Mouse (Mus musculus): ENCODE measurements around the gene Sbno1. TPM values are rescaled to one million over a fixed set of nuclear protein-coding genes. Genes with fewer than 3 reads are reported as not detected.
A peak's percentile ranks its signal among the peaks of the same experiment; 100 is the strongest.

Gene Sbno1
- polyA plus RNA-seq, 1 experiment from 2014 or later: 56.2 TPM

- no peak for ATAC-seq (replicated peaks; ENCODE audit: low FRiP score, low read depth)
- peak overlapping the region; percentile 13; the same call in 1 of the 2 replicates for H3K27ac ChIP-seq
- no peaks in the 10 kb centered on the region for H3K9me3 ChIP-seq (replicated peaks; ENCODE audit: low read length)
- DNase-seq (ENCODE audit: low spot score): no peak
- H3K4me3 ChIP-seq (replicated peaks; ENCODE audit: low read depth, low read length): no peak overlapping the region
- H3K27me3 ChIP-seq (ENCODE audit: insufficient read depth, low read length): no peaks in the 10 kb centered on the region
- peaks cover 3% of the 10 kb centered on the region; the same call in 1 of the 2 replicates for H3K36me3 ChIP-seq (ENCODE audit: insufficient read depth, low read length)
- no peak overlapping the region for H3K4me2 ChIP-seq (ENCODE audit: low read length)
- peaks cover 4% of the 10 kb centered on the region; the same call in 1 of the 2 replicates for H3K4me1 ChIP-seq (replicated peaks; ENCODE audit: insufficient read depth, low read length)
- no peak overlapping the region for H3K9ac ChIP-seq (ENCODE audit: low read depth, low read length)
- TF ChIP-seq CTCF (IDR thresholded peaks at IDR 0.05; ENCODE audit: low read depth): no peak
- WGBS: 84% methylated on average over 9 of the region's 9 CpGs
Measured at GRCm38 (mm10) chr5:124337103-124337502, 88.7 kb downstream of the Sbno1 start.

- Histone ChIP-seq H3K4me2 (ENCODE audit: low read length) (no peak overlapping the region), H3K27me3 (ENCODE audit: insufficient read depth, low read length) (no peaks in the 10 kb centered on the region), H3K9me3 (replicated peaks; ENCODE audit: low read length) (no peaks in the 10 kb centered on the region), H3K36me3 (ENCODE audit: insufficient read depth, low read length) (no peaks in the 10 kb centered on the region), H3K4me1 (replicated peaks; ENCODE audit: insufficient read depth, low read length) (peaks cover 4% of the 10 kb centered on the region; the same call in 1 of the 2 replicates), H3K4me3 (replicated peaks; ENCODE audit: low read depth, low read length) (no peak overlapping the region), H3K27ac (peak overlapping the region; percentile 76), H3K9ac (ENCODE audit: low read depth, low read length) (no peak overlapping the region)
- no peak for TF ChIP-seq CTCF (IDR thresholded peaks at IDR 0.05; ENCODE audit: low read depth)
- WGBS: 13% methylated on average over 6 of the region's 6 CpGs
- ATAC-seq (replicated peaks; ENCODE audit: low FRiP score, low read depth) (peak; percentile 72; the same call in 1 of the 2 replicates), DNase-seq (ENCODE audit: low spot score) (peak; percentile 95)
Measured at GRCm38 (mm10) chr5:124334392-124334791, 91.4 kb downstream of the Sbno1 start.

- TF ChIP-seq CTCF (IDR thresholded peaks at IDR 0.05; ENCODE audit: low read depth): no peak
- 90% methylated on average over 6 of the region's 6 CpGs for WGBS
- Histone ChIP-seq H3K4me3 (replicated peaks; ENCODE audit: low read depth, low read length) (no peak overlapping the region), H3K27ac (no peak overlapping the region), H3K36me3 (ENCODE audit: insufficient read depth, low read length) (no peaks in the 10 kb centered on the region), H3K9ac (ENCODE audit: low read depth, low read length) (no peak overlapping the region), H3K27me3 (ENCODE audit: insufficient read depth, low read length) (no peaks in the 10 kb centered on the region), H3K9me3 (replicated peaks; ENCODE audit: low read length) (no peaks in the 10 kb centered on the region), H3K4me1 (replicated peaks; ENCODE audit: insufficient read depth, low read length) (0 out of 2 replicates have a peak, but pooled peaks cover 14% of the 10 kb centered on the region), H3K4me2 (ENCODE audit: low read length) (no peak overlapping the region)
- no peak for ATAC-seq (replicated peaks; ENCODE audit: low FRiP score, low read depth)
- no peak for DNase-seq (ENCODE audit: low spot score)
Measured at GRCm38 (mm10) chr5:124330086-124330485, 95.7 kb downstream of the Sbno1 start.

GRCm38 (mm10) chr5:124327510-124328364 lies 98.1 kb downstream of the Sbno1 start, which contains the start of the genes Mphosph9 and 2810006K23Rik:
Mphosph9 (minus strand) TSS chr5:124327972.
2810006K23Rik (plus strand) TSS chr5:124328089.
- no peaks in the 10 kb centered on the region for H3K9me3 ChIP-seq (replicated peaks; ENCODE audit: low read length)
- peak within 1 kb of the TSS; percentile 91 for H3K27ac ChIP-seq
- peak within 1 kb of the TSS; percentile 57 for H3K4me3 ChIP-seq (replicated peaks; ENCODE audit: low read depth, low read length)
- peak within 1 kb of the TSS; percentile 89 for H3K4me2 ChIP-seq (ENCODE audit: low read length)
- H3K9ac ChIP-seq (ENCODE audit: low read depth, low read length): peak within 1 kb of the TSS; percentile 68
- H3K4me1 ChIP-seq (replicated peaks; ENCODE audit: insufficient read depth, low read length): 0 out of 2 replicates have a peak, but pooled peaks cover 10% of the 10 kb centered on the region
- ATAC-seq (replicated peaks; ENCODE audit: low FRiP score, low read depth): peak; percentile 98
- peak; percentile 100 for DNase-seq (ENCODE audit: low spot score)
- no peaks in the 10 kb centered on the region for H3K27me3 ChIP-seq (ENCODE audit: insufficient read depth, low read length)
- no peak; the same call in 1 of the 2 replicates for TF ChIP-seq CTCF (IDR thresholded peaks at IDR 0.05; ENCODE audit: low read depth)
- under 1% methylated on average over 72 of the region's 72 CpGs for WGBS
- no peaks in the 10 kb centered on the region for H3K36me3 ChIP-seq (ENCODE audit: insufficient read depth, low read length)

- DNase-seq (ENCODE audit: low spot score): peak; percentile 31
- peak overlapping the region; percentile 91; the same call in 1 of the 2 replicates for H3K27ac ChIP-seq
Measured at GRCm38 (mm10) chr5:124326829-124327228, 99.0 kb downstream of the Sbno1 start.

More at GRCm38 (mm10) chr5:124326829-124327228, 99.0 kb downstream of the Sbno1 start:
- H3K27me3 ChIP-seq (ENCODE audit: insufficient read depth, low read length): no peaks in the 10 kb centered on the region
- TF ChIP-seq CTCF (IDR thresholded peaks at IDR 0.05; ENCODE audit: low read depth): no peak
- WGBS: 2% methylated on average over 8 of the region's 8 CpGs
- no peak for ATAC-seq (replicated peaks; ENCODE audit: low FRiP score, low read depth)
- H3K36me3 ChIP-seq (ENCODE audit: insufficient read depth, low read length): no peaks in the 10 kb centered on the region
- H3K4me3 ChIP-seq (replicated peaks; ENCODE audit: low read depth, low read length): peak overlapping the region; percentile 57
- H3K9me3 ChIP-seq (replicated peaks; ENCODE audit: low read length): no peaks in the 10 kb centered on the region
- H3K9ac ChIP-seq (ENCODE audit: low read depth, low read length): peak overlapping the region; percentile 66
- H3K4me2 ChIP-seq (ENCODE audit: low read length): peak overlapping the region; percentile 74
- H3K4me1 ChIP-seq (replicated peaks; ENCODE audit: insufficient read depth, low read length): 0 out of 2 replicates have a peak, but pooled peaks cover 10% of the 10 kb centered on the region

Small RNAs within 50 kb of the gene (microRNA-seq; reads per million reads assigned to microRNA genes)
- not detected for gene Gm27486

Other genes starting within 250 kb of the Sbno1 start
- 3.0 and 3.1 TPM in 2 replicates for gene Pitpnm2, start 176.2 kb downstream of the Sbno1 start, polyA plus RNA-seq (2015; fragmentation: Nextera tagmentation; extraction: Ambion mirVana)
- 5.2 and 6.0 TPM in 2 replicates for gene Mphosph9, start 98.0 kb downstream of the Sbno1 start, polyA plus RNA-seq (2015; fragmentation: Nextera tagmentation; extraction: Ambion mirVana)
- 12.0 and 13.9 TPM in 2 replicates for gene 2810006K23Rik, start 97.9 kb downstream of the Sbno1 start, polyA plus RNA-seq (2015; fragmentation: Nextera tagmentation; extraction: Ambion mirVana)
- 57.7 and 131 TPM in 2 replicates for gene Cdk2ap1, start 62.9 kb downstream of the Sbno1 start, polyA plus RNA-seq (2015; fragmentation: Nextera tagmentation; extraction: Ambion mirVana)
- gene Kmt5a, start 13.9 kb upstream of the Sbno1 start, polyA plus RNA-seq (2015; fragmentation: Nextera tagmentation; extraction: Ambion mirVana): 32.8 and 47.5 TPM in 2 replicates
- gene Rilpl2, start 52.4 kb upstream of the Sbno1 start, polyA plus RNA-seq (2015; fragmentation: Nextera tagmentation; extraction: Ambion mirVana): 41.9 and 44.7 TPM in 2 replicates
- 17.1 and 21.3 TPM in 2 replicates for gene Snrnp35, start 57.1 kb upstream of the Sbno1 start, polyA plus RNA-seq (2015; fragmentation: Nextera tagmentation; extraction: Ambion mirVana)
- 24.2 and 27.2 TPM in 2 replicates for gene Rilpl1, start 105.4 kb upstream of the Sbno1 start, polyA plus RNA-seq (2015; fragmentation: Nextera tagmentation; extraction: Ambion mirVana)
- 561 and 572 TPM in 2 replicates for gene Tmed2, start 114.7 kb upstream of the Sbno1 start, polyA plus RNA-seq (2015; fragmentation: Nextera tagmentation; extraction: Ambion mirVana)
- gene Ddx55, start 126.9 kb upstream of the Sbno1 start, polyA plus RNA-seq (2015; fragmentation: Nextera tagmentation; extraction: Ambion mirVana): 7.5 and 8.3 TPM in 2 replicates
- 64.4 and 66.0 TPM in 2 replicates for gene Eif2b1, start 153.1 kb upstream of the Sbno1 start, polyA plus RNA-seq (2015; fragmentation: Nextera tagmentation; extraction: Ambion mirVana)
- 44.6 and 49.3 TPM in 2 replicates for gene Gtf2h3, start 153.1 kb upstream of the Sbno1 start, polyA plus RNA-seq (2015; fragmentation: Nextera tagmentation; extraction: Ambion mirVana)
- 33.6 and 34.5 TPM in 2 replicates for gene Atp6v0a2, start 202.6 kb upstream of the Sbno1 start, polyA plus RNA-seq (2015; fragmentation: Nextera tagmentation; extraction: Ambion mirVana)

Data from kidney, postnatal 0 days (tissue).